Mouse (Mus musculus) intestine, embryonic 16.5 days (tissue): ENCODE measurements around the gene Ear6. TPM values are rescaled to one million over a fixed set of nuclear protein-coding genes. Genes with fewer than 3 reads are reported as not detected.
"Not testable (repeated sequence)": the region's sequence is repeated elsewhere in the genome, so short reads cannot be mapped to it uniquely, and the experiment has no call there.

Source experiments
- ATAC-seq: fragments of 200-750 bp; cut with Nextera tagmentation; 2 replicates; pipeline ENCODE4 v1.8.0; 2017; ENCODE audit warnings: moderate TSS enrichment, moderate library complexity
- H3K27ac ChIP-seq: fragments of 300-500 bp; sonication (generic); 2 replicates; pipeline ENCODE4 v1.5.1; 2014; ENCODE audit warnings: mild to moderate bottlenecking, low read length
- H3K27me3 ChIP-seq: fragments of 300-500 bp; sonication (generic); replicated peaks from 2 replicates; pipeline ENCODE4 v1.6.1; 2014; ENCODE audit warnings: low read length, control low read depth, mixed read lengths; ENCODE audit not compliant: control insufficient read depth, insufficient read depth
- H3K36me3 ChIP-seq: fragments of 300-500 bp; sonication (generic); 2 replicates; pipeline ENCODE4 v1.6.1; 2014; ENCODE audit warnings: low read length, control low read depth; ENCODE audit not compliant: control insufficient read depth, insufficient read depth
- H3K4me1 ChIP-seq: fragments of 300-500 bp; sonication (generic); 2 replicates; pipeline ENCODE4 v1.6.1; 2014; ENCODE audit warnings: low read length, control low read depth, mixed read lengths; ENCODE audit not compliant: control insufficient read depth, insufficient read depth
- H3K4me2 ChIP-seq: fragments of 300-500 bp; sonication (generic); 2 replicates; pipeline ENCODE4 v1.6.1; 2014; ENCODE audit warnings: low read depth, low read length, control low read depth
- H3K4me3 ChIP-seq: fragments of 300-500 bp; sonication (generic); 2 replicates; pipeline ENCODE4 v1.5.1; 2014; ENCODE audit warnings: mild to moderate bottlenecking, low read length
- H3K9ac ChIP-seq: fragments of 300-500 bp; sonication (generic); 2 replicates; pipeline ENCODE4 v1.6.1; 2014; ENCODE audit warnings: low read depth, low read length
- H3K9me3 ChIP-seq: fragments of 300-500 bp; sonication (generic); 2 replicates; pipeline ENCODE4 v1.6.1; 2016; ENCODE audit warnings: low read length, control low read depth; ENCODE audit not compliant: control insufficient read depth
- WGBS: fragments of 180-500 bp; shearing (Covaris S2); extraction: QIAGEN DNeasy Blood & Tissue Kit; methylation state at CpG from one replicate; pipeline ENCODE4 v1.1.7; 2014; 5-methylcytosine and 5-hydroxymethylcytosine counted together
- polyA plus RNA-seq: library from polyadenylated mRNA; unstranded; fragments of >200 nt; fragmentation: Nextera tagmentation; extraction: Ambion mirVana; gene quantifications from 2 replicates; pipeline ENCODE4 v1.2.1, GENCODE M21; 2015

Ear6 gene
- 0.26 TPM in 1 of 2 replicates, not detected in the other for polyA plus RNA-seq

GRCm38 (mm10) chr14:51853399-51853798, at the start of gene Ear6:
Gene Ear6 (plus strand): TSS chr14:51853699.
- H3K27me3 ChIP-seq = no peaks in the 10 kb centered on the region
- H3K27ac ChIP-seq = no peak within 1 kb of the TSS
- no peak within 1 kb of the TSS for H3K9ac ChIP-seq
- H3K9me3 ChIP-seq = no peaks in the 10 kb centered on the region
- no peaks in the 10 kb centered on the region for H3K36me3 ChIP-seq
- no peaks in the 10 kb centered on the region for H3K4me1 ChIP-seq
- no peak within 1 kb of the TSS for H3K4me2 ChIP-seq
- ATAC-seq = no peak
- H3K4me3 ChIP-seq = no peak within 1 kb of the TSS

- H3K9me3 ChIP-seq = no peaks in the 10 kb centered on the region
- no peaks in the 10 kb centered on the region for H3K36me3 ChIP-seq
- no peak overlapping the region for H3K27ac ChIP-seq
- no peaks in the 10 kb centered on the region for H3K27me3 ChIP-seq
- H3K4me1 ChIP-seq = no peaks in the 10 kb centered on the region
- H3K4me2 ChIP-seq = no peak overlapping the region
- no peak overlapping the region for H3K9ac ChIP-seq
- H3K4me3 ChIP-seq = no peak overlapping the region
- ATAC-seq = no peak
- 80% methylated on average over 1 of the region's 1 CpGs for WGBS
These were observed 26.9 kb upstream of the Ear6 start for GRCm38 (mm10) chr14:51826625-51827024.

- not testable (repeated sequence) for H3K9ac ChIP-seq, H3K27me3 ChIP-seq, H3K9me3 ChIP-seq, ATAC-seq, H3K36me3 ChIP-seq, H3K4me3 ChIP-seq, H3K4me1 ChIP-seq, H3K27ac ChIP-seq, H3K4me2 ChIP-seq
- 21% methylated on average over 5 of the region's 5 CpGs for WGBS
These were observed 25.7 kb upstream of the Ear6 start for GRCm38 (mm10) chr14:51827842-51828241.

- Histone ChIP-seq H3K4me3 (no peak overlapping the region), H3K4me1 (no peaks in the 10 kb centered on the region), H3K27me3 (no peaks in the 10 kb centered on the region), H3K9me3 (no peaks in the 10 kb centered on the region), H3K4me2 (no peak overlapping the region), H3K9ac (no peak overlapping the region), H3K36me3 (no peaks in the 10 kb centered on the region), H3K27ac (no peak overlapping the region)
- WGBS = 76% methylated on average over 6 of the region's 6 CpGs
- no peak for ATAC-seq
These were observed 24.3 kb upstream of the Ear6 start for GRCm38 (mm10) chr14:51829188-51829587.

GRCm38 (mm10) chr14:51838480-51838879, 15.0 kb upstream of the Ear6 start:
- H3K9me3 ChIP-seq, ATAC-seq, H3K27me3 ChIP-seq, H3K4me3 ChIP-seq, H3K27ac ChIP-seq, H3K9ac ChIP-seq, H3K4me1 ChIP-seq, H3K36me3 ChIP-seq, H3K4me2 ChIP-seq: not testable (repeated sequence)
- WGBS = 25% methylated on average over 2 of the region's 2 CpGs

GRCm38 (mm10) chr14:51842250-51842649, 11.2 kb upstream of the Ear6 start:
- Histone ChIP-seq H3K36me3 (no peaks in the 10 kb centered on the region), H3K27ac (no peak overlapping the region)
- WGBS = 79% methylated on average over 1 of the region's 1 CpGs

GRCm38 (mm10) chr14:51842781-51843180, 10.7 kb upstream of the Ear6 start:
- Histone ChIP-seq H3K4me2 (no peak overlapping the region), H3K27ac (no peak overlapping the region), H3K9me3 (no peaks in the 10 kb centered on the region), H3K9ac (no peak overlapping the region), H3K36me3 (no peaks in the 10 kb centered on the region), H3K4me3 (no peak overlapping the region), H3K27me3 (no peaks in the 10 kb centered on the region), H3K4me1 (no peaks in the 10 kb centered on the region)
- ATAC-seq = no peak
- WGBS = 73% methylated on average over 2 of the region's 2 CpGs

More at GRCm38 (mm10) chr14:51842250-51842649, 11.2 kb upstream of the Ear6 start:
- ATAC-seq = no peak
- Histone ChIP-seq H3K9ac (no peak overlapping the region), H3K9me3 (no peaks in the 10 kb centered on the region), H3K4me2 (no peak overlapping the region), H3K27me3 (no peaks in the 10 kb centered on the region), H3K4me3 (no peak overlapping the region), H3K4me1 (no peaks in the 10 kb centered on the region)

- Histone ChIP-seq H3K27me3 (no peaks in the 10 kb centered on the region), H3K9me3 (no peaks in the 10 kb centered on the region), H3K4me3 (no peak overlapping the region), H3K4me1 (no peaks in the 10 kb centered on the region), H3K4me2 (no peak overlapping the region), H3K9ac (no peak overlapping the region), H3K36me3 (no peaks in the 10 kb centered on the region), H3K27ac (no peak overlapping the region)
- ATAC-seq = no peak
These were observed 9.6 kb upstream of the Ear6 start for GRCm38 (mm10) chr14:51843882-51844281.

- no peak for ATAC-seq
- Histone ChIP-seq H3K4me2 (no peak overlapping the region), H3K27me3 (no peaks in the 10 kb centered on the region), H3K36me3 (no peaks in the 10 kb centered on the region), H3K9me3 (no peaks in the 10 kb centered on the region), H3K27ac (no peak overlapping the region), H3K4me1 (no peaks in the 10 kb centered on the region), H3K4me3 (no peak overlapping the region), H3K9ac (no peak overlapping the region)
- 35% methylated on average over 3 of the region's 3 CpGs for WGBS
These were observed 6.9 kb upstream of the Ear6 start for GRCm38 (mm10) chr14:51846566-51846965.

GRCm38 (mm10) chr14:51851006-51851405, 2.5 kb upstream of the Ear6 start:
- not testable (repeated sequence) for H3K9ac ChIP-seq, H3K9me3 ChIP-seq, H3K27me3 ChIP-seq, H3K36me3 ChIP-seq, ATAC-seq, H3K4me3 ChIP-seq, H3K4me1 ChIP-seq, H3K4me2 ChIP-seq, H3K27ac ChIP-seq
- whole genome bisulfite sequencing = 45% methylated on average over 3 of the region's 3 CpGs
